18 mouse cellular contexts compared by ENCODE assay signal in genomic region chr16:76497041-76497808, GRCm38 (mm10).
"Had no signal": no experiment of that assay in that cellular context is flagged by ENCODE, and none has a peak within 500 bp of the region (broad histone marks: within the 10 kb centered on the region; RNA-seq: fewer than 3 reads in every experiment).

No protein-coding gene starts in this region.

- H3K9me3 ChIP-seq: liver, embryonic 12.5 days; liver, embryonic 15.5 days; lung, embryonic 15.5 days; megakaryocyte, embryonic 14.5 days; midbrain, embryonic 10.5 days; midbrain, embryonic 15.5 days; neural tube, embryonic 13.5 days had no signal

- H3K4me2 ChIP-seq: liver, embryonic 12.5 days; liver, embryonic 15.5 days; lung, embryonic 15.5 days; midbrain, embryonic 15.5 days; neural tube, embryonic 13.5 days had no signal

- H3K36me3 ChIP-seq: liver, embryonic 12.5 days; liver, embryonic 15.5 days; lung, embryonic 15.5 days; midbrain, embryonic 10.5 days; midbrain, embryonic 15.5 days; neural tube, embryonic 13.5 days had no signal

- DNase-seq: kidney, postnatal 25 days; layer of hippocampus, adult 9-11 months; liver; lung, adult 18-20 months; lung, postnatal 10 days; lung, postnatal 36 days; retina, postnatal 1 day; thymus, adult 18-20 months; thymus, postnatal 4 days had no signal

- H3K9ac ChIP-seq: liver, embryonic 12.5 days; liver, embryonic 15.5 days; lung, embryonic 15.5 days; midbrain, embryonic 15.5 days; neural tube, embryonic 13.5 days had no signal

- ATAC-seq: liver, embryonic 12.5 days; midbrain, embryonic 15.5 days had no signal

- H3K4me1 ChIP-seq: liver, embryonic 12.5 days; liver, embryonic 15.5 days; lung, embryonic 15.5 days; midbrain, embryonic 10.5 days; midbrain, embryonic 15.5 days; neural tube, embryonic 13.5 days had no signal

- H3K27me3 ChIP-seq: liver, embryonic 12.5 days; liver, embryonic 15.5 days; lung, embryonic 15.5 days; megakaryocyte, embryonic 14.5 days; midbrain, embryonic 15.5 days; neural tube, embryonic 13.5 days had no signal

- H3K4me3 ChIP-seq: layer of hippocampus, adult 2 months; liver, embryonic 12.5 days; liver, embryonic 15.5 days; lung, embryonic 15.5 days; megakaryocyte, embryonic 14.5 days; midbrain, embryonic 10.5 days; midbrain, embryonic 15.5 days; neural tube, embryonic 13.5 days had no signal

- H3K27ac ChIP-seq: kidney, postnatal 0 days; layer of hippocampus, adult 2 months; liver, embryonic 12.5 days; liver, embryonic 15.5 days; lung, embryonic 15.5 days; midbrain, embryonic 10.5 days; midbrain, embryonic 15.5 days; neural tube, embryonic 13.5 days had no signal
